Mouse (Mus musculus) liver, adult 2 months (tissue): ENCODE data around the gene Etv4.

Source experiments
- CTCF ChIP-seq: fragments of 200-500 bp; IDR thresholded peaks from 2 replicates; pipeline ENCODE4 v1.5.1; 2011; ENCODE audit warnings: low read depth, low read length, control low read depth
- POLR2A ChIP-seq: fragments of 200-500 bp; IDR thresholded peaks from 2 replicates; pipeline ENCODE4 v1.6.1; 2011; ENCODE audit warnings: low read length, control low read depth; ENCODE audit not compliant: insufficient read depth; ENCODE audit errors: extremely low read depth

DNA sequence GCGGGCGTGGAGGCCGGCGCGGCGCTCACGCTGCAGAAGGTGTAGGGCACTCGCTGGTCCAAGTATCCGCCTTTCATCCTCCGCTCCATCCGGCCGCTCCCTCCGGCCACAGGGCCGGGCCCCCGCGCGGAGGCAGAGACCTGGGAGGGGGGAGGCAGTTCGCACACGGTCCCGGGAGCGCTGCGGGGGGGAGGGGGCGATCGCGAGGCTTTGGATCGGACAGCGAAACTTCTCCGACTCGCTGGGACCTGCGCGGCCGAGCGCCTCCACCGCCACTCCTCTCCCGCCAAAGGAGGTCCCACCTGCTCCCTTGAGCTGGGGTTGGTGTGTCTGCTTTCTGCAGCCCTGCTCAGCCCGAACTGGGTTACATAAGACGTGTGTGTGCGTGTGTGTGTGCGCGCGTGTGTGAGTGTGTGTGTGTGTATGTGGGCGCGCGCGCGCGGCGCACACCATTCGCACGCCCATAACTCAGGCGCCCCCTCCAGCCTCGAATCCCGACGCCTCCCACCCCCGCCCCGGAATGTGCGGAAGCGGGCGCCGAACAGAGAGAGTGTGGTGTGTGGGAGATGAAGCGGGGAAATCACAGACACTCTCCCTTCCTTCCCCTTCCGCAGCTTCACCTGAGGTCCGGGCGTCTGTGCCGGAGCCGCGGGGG is 556 bp downstream of the Etv4 start:
- TF ChIP-seq CTCF = no peak
- TF ChIP-seq POLR2A = no peak
